Mouse (Mus musculus) intestine, postnatal 0 days (tissue): Measurements from ENCODE around the gene Gm10600. TPM values are rescaled to one million over a fixed set of nuclear protein-coding genes. Genes with fewer than 3 reads are reported as not detected.
"Not testable (repeated sequence)": the region's sequence is repeated elsewhere in the genome, so short reads cannot be mapped to it uniquely, and the experiment has no call there.

Experiments
- ATAC-seq: fragments of 200-750 bp; cut with Nextera tagmentation; 2 replicates; pipeline ENCODE4 v1.8.0; 2017; ENCODE audit warnings: mild to moderate bottlenecking, moderate TSS enrichment, moderate library complexity
- H3K27ac ChIP-seq: fragments of 300-500 bp; sonication (generic); 2 replicates; pipeline ENCODE4 v1.5.1; 2014; ENCODE audit warnings: mild to moderate bottlenecking, low read depth, low read length, moderate library complexity
- H3K27me3 ChIP-seq: fragments of 300-500 bp; sonication (generic); replicated peaks from 2 replicates; pipeline ENCODE4 v1.6.1; 2014; ENCODE audit warnings: low read length, mixed read lengths; ENCODE audit not compliant: control insufficient read depth, insufficient read depth
- H3K36me3 ChIP-seq: fragments of 300-500 bp; sonication (generic); 2 replicates; pipeline ENCODE4 v1.6.1; 2014; ENCODE audit warnings: mild to moderate bottlenecking, moderate library complexity; ENCODE audit not compliant: control insufficient read depth, insufficient read depth
- H3K4me1 ChIP-seq: fragments of 300-500 bp; sonication (generic); replicated peaks from 2 replicates; pipeline ENCODE4 v1.6.1; 2014; ENCODE audit warnings: antibody characterized with exemption, low read length, mixed read lengths; ENCODE audit not compliant: control insufficient read depth, insufficient read depth
- H3K4me2 ChIP-seq: fragments of 300-500 bp; sonication (generic); replicated peaks from 2 replicates; pipeline ENCODE4 v1.6.1; 2014; ENCODE audit warnings: low read depth, mild to moderate bottlenecking, moderate library complexity
- H3K4me3 ChIP-seq: fragments of 300-500 bp; sonication (generic); 2 replicates; pipeline ENCODE4 v1.5.1; 2014; ENCODE audit warnings: low read depth, low read length
- H3K9ac ChIP-seq: fragments of 300-500 bp; sonication (generic); 2 replicates; pipeline ENCODE4 v1.6.1; 2014; ENCODE audit warnings: mild to moderate bottlenecking, low read depth, low read length
- H3K9me3 ChIP-seq: fragments of 300-500 bp; sonication (generic); 2 replicates; pipeline ENCODE4 v1.6.1; 2016; ENCODE audit warnings: mixed run types; ENCODE audit not compliant: control insufficient read depth
- WGBS: fragments of 180-500 bp; shearing (Covaris S2); extraction: QIAGEN DNeasy Blood & Tissue Kit; methylation state at CpG from one replicate; pipeline ENCODE4 v1.1.7; 2014; 5-methylcytosine and 5-hydroxymethylcytosine counted together
- polyA plus RNA-seq: library from polyadenylated mRNA; unstranded; fragments of >200 nt; fragmentation: Nextera tagmentation; extraction: Ambion mirVana; gene quantifications from 2 replicates; pipeline ENCODE4 v1.2.1, GENCODE M21; 2015

Gm10600 gene
- polyA plus RNA-seq, result not detected in 2 replicates

- not testable (repeated sequence) for H3K27me3 ChIP-seq, H3K4me1 ChIP-seq, H3K36me3 ChIP-seq, H3K9me3 ChIP-seq, H3K27ac ChIP-seq, H3K4me2 ChIP-seq, H3K9ac ChIP-seq, H3K4me3 ChIP-seq, ATAC-seq
- WGBS, result no CpG with 5 or more reads among the region's 4 CpGs
Measured at GRCm38 (mm10) chr4:42240339-42240738, at the start of gene Gm10600. Gm10600 (plus strand) TSS chr4:42240639.

GRCm38 (mm10) chr4:42255467-42255866 lies 15.0 kb downstream of the Gm10600 start, which contains the start of gene Ccl21b:
Ccl21b (plus strand) TSS chr4:42255767.
- H3K27me3 ChIP-seq, H3K9me3 ChIP-seq, H3K9ac ChIP-seq, H3K4me1 ChIP-seq, H3K36me3 ChIP-seq, ATAC-seq, H3K4me2 ChIP-seq, H3K4me3 ChIP-seq, H3K27ac ChIP-seq: not testable (repeated sequence)
- no CpG with 5 or more reads among the region's 5 CpGs for WGBS

Other genes with a start within 250 kb of the Gm10600 start
- not detected in 2 replicates for gene Gm21093, start 205.9 kb upstream of the Gm10600 start, polyA plus RNA-seq
- not detected in 2 replicates for gene Gm3893, start 149.4 kb upstream of the Gm10600 start, polyA plus RNA-seq
- gene Gm13304, start 125.8 kb upstream of the Gm10600 start, polyA plus RNA-seq, result 5.7 and 12.4 TPM in 2 replicates
- 0.48 TPM in 1 of 2 replicates, not detected in the other for gene Gm13306, start 87.2 kb upstream of the Gm10600 start, polyA plus RNA-seq
- gene Gm13305, start 72.0 kb upstream of the Gm10600 start, polyA plus RNA-seq, result not detected in 2 replicates
- 3.2 TPM in 1 of 2 replicates, not detected in the other for gene Ccl21b, start 15.1 kb downstream of the Gm10600 start, polyA plus RNA-seq
- 0.66 TPM in 1 of 2 replicates, not detected in the other for gene Gm21953, start 53.6 kb downstream of the Gm10600 start, polyA plus RNA-seq
- 0.05 TPM in 1 of 2 replicates, not detected in the other for gene Fam205a3, start 77.7 kb downstream of the Gm10600 start, polyA plus RNA-seq
- gene Gm21586, start 198.7 kb downstream of the Gm10600 start, polyA plus RNA-seq, result 0.66 TPM in 1 of 2 replicates, not detected in the other
- gene Gm2163, start 226.1 kb downstream of the Gm10600 start, polyA plus RNA-seq, result 0.07 TPM in 1 of 2 replicates, not detected in the other